Comparison of ENCODE assay signal across 21 mouse cellular contexts in the genomic region with DNA sequence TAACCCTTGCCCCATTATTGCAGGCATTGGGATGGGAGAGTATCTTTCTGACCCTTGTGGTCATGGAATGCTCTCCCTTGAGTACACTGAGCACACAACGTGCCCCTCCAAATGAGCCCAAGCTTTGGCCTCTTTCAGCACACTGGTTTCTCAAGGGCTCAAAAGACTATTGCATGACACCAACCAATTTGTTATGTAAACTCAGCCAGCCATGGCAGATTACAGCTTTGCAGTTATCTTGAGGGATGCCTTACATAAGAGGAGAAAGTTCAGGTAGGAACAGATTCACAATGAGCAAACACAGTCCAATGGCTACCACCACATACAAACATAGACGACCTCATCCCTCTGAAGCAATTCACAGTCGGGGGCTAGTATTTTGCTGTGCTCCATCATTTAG. TPM values are rescaled to one million over a fixed set of nuclear protein-coding genes. Genes with fewer than 3 reads are reported as not detected.
DNase-seq lines count a peak whose midpoint lies in the region; TF ChIP-seq lines count a peak whose summit lies in the region.
"Had no signal": no experiment of that assay in that cellular context is flagged by ENCODE, and none has a peak within 500 bp of the region (broad histone marks: within the 10 kb centered on the region; RNA-seq: fewer than 3 reads in every experiment).

No protein-coding gene starts in this region.

- no peak for TF ChIP-seq POLR2A in heart, adult 2 months (IDR thresholded peaks at IDR 0.05; ENCODE audit: insufficient read depth, low read depth, low read length)
- no peak for TF ChIP-seq POLR2A in liver, adult 2 months (IDR thresholded peaks at IDR 0.05; ENCODE audit: extremely low read depth, insufficient read depth, low read length)

- no peak overlapping the region for H3K9ac ChIP-seq in heart, adult 2 months (ENCODE audit: low read depth, low read length)
- H3K9ac ChIP-seq in liver, adult 2 months (ENCODE audit: low read depth, low read length): no peak overlapping the region
- H3K9ac ChIP-seq: forebrain, embryonic 13.5 days; heart, embryonic 12.5 days; heart, embryonic 15.5 days; hindbrain, embryonic 14.5 days had no signal

- no peak for TF ChIP-seq EP300 in heart, adult 2 months (IDR thresholded peaks at IDR 0.05; ENCODE audit: insufficient read depth, low read depth, low read length)

- WGBS in heart, adult 2 months: 66% methylated on average over 3 of the region's 3 CpGs
- WGBS in liver, adult 2 months: 27% methylated on average over 3 of the region's 3 CpGs

- H3K36me3 ChIP-seq in heart, adult 2 months (ENCODE audit: control insufficient read depth, insufficient read depth, low read length): peaks cover 3% of the 10 kb centered on the region
- peaks cover 30% of the 10 kb centered on the region for H3K36me3 ChIP-seq in liver, adult 2 months (ENCODE audit: control insufficient read depth, insufficient read depth, low read length)
- H3K36me3 ChIP-seq: forebrain, embryonic 10.5 days; heart, embryonic 15.5 days; hindbrain, embryonic 10.5 days had no signal

- peaks cover 4% of the 10 kb centered on the region for H3K4me1 ChIP-seq in heart, adult 2 months (ENCODE audit: control insufficient read depth, insufficient read depth, low read length)
- peaks cover 5% of the 10 kb centered on the region; the same call in 1 of the 2 replicates for H3K4me1 ChIP-seq in liver, adult 2 months (ENCODE audit: control insufficient read depth, insufficient read depth, low read length)
- H3K4me1 ChIP-seq: forebrain, embryonic 10.5 days; forebrain, embryonic 13.5 days; heart, embryonic 12.5 days; heart, embryonic 15.5 days; hindbrain, embryonic 10.5 days had no signal

- no peak overlapping the region for H3K4me3 ChIP-seq in heart, adult 2 months
- no peak overlapping the region for H3K4me3 ChIP-seq in liver, adult 2 months (ENCODE audit: insufficient read depth, low read depth, low read length)
- H3K4me3 ChIP-seq: forebrain, embryonic 10.5 days; forebrain, embryonic 13.5 days; heart, embryonic 12.5 days; heart, embryonic 15.5 days; hindbrain, embryonic 10.5 days had no signal

- H3K27me3 ChIP-seq in heart, adult 2 months (ENCODE audit: control insufficient read depth, insufficient read depth, low read length): no peaks in the 10 kb centered on the region
- no peaks in the 10 kb centered on the region for H3K27me3 ChIP-seq in liver, adult 2 months (ENCODE audit: control insufficient read depth, insufficient read depth, low read length)
- H3K27me3 ChIP-seq: heart, embryonic 15.5 days had no signal

- peak; percentile 75 for DNase-seq in heart, adult 11 months
- no peak for DNase-seq in heart, adult 2 months
- peak; percentile 18 to 51 for DNase-seq in kidney, adult 8-10 months
- no peak for DNase-seq in kidney, postnatal 14 days
- DNase-seq in liver, adult 2 months (ENCODE audit: extremely low read depth, low read depth, low spot score): peak; percentile 81
- no peak for DNase-seq in liver
- peak; percentile 38 for DNase-seq in adipocyte (ENCODE audit: low spot score)
- DNase-seq: adrenal gland, postnatal 10 days; adrenal gland, postnatal 36 days; cerebellum, adult 18-20 months; cerebellum, adult 9-10 months; gastrocnemius, postnatal 10 days; gastrocnemius, postnatal 36 days; heart, postnatal 10 days; heart, postnatal 36 days had no signal

- TF ChIP-seq CTCF in heart, adult 2 months (IDR thresholded peaks at IDR 0.05): no peak
- no peak for TF ChIP-seq CTCF in liver, adult 2 months (IDR thresholded peaks at IDR 0.05; ENCODE audit: low read depth, low read length)

- intact Hi-C loops in heart, adult 2 months (cut with DNase I): no loop called here

- no peak overlapping the region for H3K27ac ChIP-seq in heart, adult 2 months
- H3K27ac ChIP-seq in liver, adult 2 months (replicated peaks; ENCODE audit: insufficient read depth, low read depth, low read length): peak overlapping the region; percentile 67
- H3K27ac ChIP-seq: forebrain, embryonic 10.5 days; forebrain, embryonic 13.5 days; heart, embryonic 15.5 days; hindbrain, embryonic 10.5 days; hindbrain, embryonic 14.5 days had no signal

- no peaks in the 10 kb centered on the region for H3K79me2 ChIP-seq in heart, adult 2 months (replicated peaks; ENCODE audit: control insufficient read depth, insufficient read depth, low read length)
- no peaks in the 10 kb centered on the region for H3K79me2 ChIP-seq in liver, adult 2 months (ENCODE audit: control insufficient read depth, insufficient read depth, low read length)

RNA-seq across cellular contexts. Expression of gene Tsc22d3, which starts 9.3 kb away (rescaled TPM):
- total RNA-seq in heart, adult 2 months (2021): 100 to 1,000 TPM; 140 to 205 TPM
- polyA plus RNA-seq in heart, adult 2 months (2012; rRNA removed): 108 and 133 TPM in 2 replicates
- 158 and 194 TPM in 2 replicates for total RNA-seq in liver, adult 2 months (2014; rRNA removed)
- 56.1 and 103 TPM in 2 replicates for polyA plus RNA-seq in liver, adult 2 months (2012; rRNA removed)

Comparison
In these comparisons a context has a peak if more than half of its experiments do, and no peak if none do; other contexts are left out.
1. DNase-seq: peak in heart, adult 11 months (single experiment), kidney, adult 8-10 months (2 of 2), liver, adult 2 months (single experiment) and adipocyte (single experiment); none in heart, adult 2 months (0 of 2), kidney, postnatal 14 days (single experiment) and liver (single experiment).